Mouse (Mus musculus) megakaryocyte, embryonic 14.5 days (primary cell): ENCODE data around the gene Kif3a.

Experiments
- FLI1 ChIP-seq: IDR thresholded peaks from 2 replicates; pipeline ENCODE4 v1.6.1; 2012; ENCODE audit warnings: low read length, inconsistent platforms, mixed read lengths
- GATA1 ChIP-seq: IDR thresholded peaks from 3 replicates; pipeline ENCODE4 v1.6.1; 2012; ENCODE audit warnings: mixed read lengths, low read length, inconsistent platforms, borderline replicate concordance

GRCm38 (mm10) chr11:53584849-53585248 is 17.7 kb downstream of the Kif3a start:
- TF ChIP-seq FLI1 (no peak), GATA1 (no peak)
